Mouse (Mus musculus): ENCODE results near the gene Tmed2.

- TF ChIP-seq CTCF (IDR thresholded peaks at IDR 0.05; ENCODE audit: low read depth) = no peak
- TF ChIP-seq EP300 (optimal IDR thresholded peaks at IDR 0.05) = no peak
Measured at GRCm38 (mm10) chr5:124531583-124531930, 8.9 kb upstream of the Tmed2 start.

All from stomach, postnatal 0 days (tissue).